Mouse (Mus musculus): ENCODE measurements at regions not wholly inside any gene's neighbourhood (a gene's known extent, or its start where the extent isn't known, plus 50 kb on each side); places are given as distances from the start of the nearest gene placed in this dataset.
A peak's percentile ranks its signal among the peaks of the same experiment; 100 is the strongest.

- Histone ChIP-seq H3K4me1 (ENCODE audit: insufficient read depth) (no peaks in the 10 kb centered on the region), H3K9ac (no peak overlapping the region), H3K4me3 (ENCODE audit: low read depth, low read length) (no peak overlapping the region), H3K27me3 (ENCODE audit: insufficient read depth, low read length) (no peaks in the 10 kb centered on the region), H3K36me3 (ENCODE audit: insufficient read depth) (no peaks in the 10 kb centered on the region), H3K27ac (ENCODE audit: low read depth, low read length) (no peak overlapping the region), H3K4me2 (ENCODE audit: low read depth) (no peak overlapping the region), H3K9me3 (ENCODE audit: low read length) (no peaks in the 10 kb centered on the region)
- ATAC-seq (no peak), DNase-seq (no peak)
- no peak for TF ChIP-seq CTCF (IDR thresholded peaks at IDR 0.05; ENCODE audit: low read depth)
- WGBS = 79% methylated on average over 1 of the region's 1 CpGs
Measured at GRCm38 (mm10) chr17:7652037-7652436, 175.1 kb downstream of the Fndc1 start.

- Histone ChIP-seq H3K9ac (no peak overlapping the region), H3K27ac (ENCODE audit: low read depth, low read length) (no peak overlapping the region), H3K27me3 (ENCODE audit: insufficient read depth, low read length) (no peaks in the 10 kb centered on the region), H3K4me2 (ENCODE audit: low read depth) (no peak overlapping the region), H3K4me3 (ENCODE audit: low read depth, low read length) (no peak overlapping the region), H3K9me3 (ENCODE audit: low read length) (no peaks in the 10 kb centered on the region), H3K36me3 (ENCODE audit: insufficient read depth) (no peaks in the 10 kb centered on the region), H3K4me1 (ENCODE audit: insufficient read depth) (no peaks in the 10 kb centered on the region)
- ATAC-seq (no peak), DNase-seq (no peak)
- 87% methylated on average over 4 of the region's 4 CpGs for WGBS
- no peak for TF ChIP-seq CTCF (IDR thresholded peaks at IDR 0.05; ENCODE audit: low read depth)
Measured at GRCm38 (mm10) chr17:7650417-7650816, 176.7 kb downstream of the Fndc1 start.

- no peak overlapping the region for H3K4me2 ChIP-seq (ENCODE audit: low read depth)
- 51% methylated on average over 9 of the region's 9 CpGs for WGBS
- no peak overlapping the region for H3K9ac ChIP-seq
- TF ChIP-seq CTCF (IDR thresholded peaks at IDR 0.05; ENCODE audit: low read depth) = no peak
- H3K4me3 ChIP-seq (ENCODE audit: low read depth, low read length) = no peak overlapping the region
- DNase-seq (no peak), ATAC-seq (no peak)
- no peak overlapping the region for H3K27ac ChIP-seq (ENCODE audit: low read depth, low read length)
- H3K36me3 ChIP-seq (ENCODE audit: insufficient read depth) = no peaks in the 10 kb centered on the region
- H3K9me3 ChIP-seq (ENCODE audit: low read length) = no peaks in the 10 kb centered on the region
- H3K27me3 ChIP-seq (ENCODE audit: insufficient read depth, low read length) = no peaks in the 10 kb centered on the region
- no peaks in the 10 kb centered on the region for H3K4me1 ChIP-seq (ENCODE audit: insufficient read depth)
Measured at GRCm38 (mm10) chr17:7644857-7645481, 182.1 kb downstream of the Fndc1 start.

- Histone ChIP-seq H3K27ac (ENCODE audit: low read depth, low read length) (no peak overlapping the region), H3K4me1 (ENCODE audit: insufficient read depth) (no peaks in the 10 kb centered on the region), H3K27me3 (ENCODE audit: insufficient read depth, low read length) (no peaks in the 10 kb centered on the region), H3K9me3 (ENCODE audit: low read length) (no peaks in the 10 kb centered on the region), H3K9ac (no peak overlapping the region), H3K36me3 (ENCODE audit: insufficient read depth) (no peaks in the 10 kb centered on the region), H3K4me2 (ENCODE audit: low read depth) (no peak overlapping the region), H3K4me3 (ENCODE audit: low read depth, low read length) (no peak overlapping the region)
- ATAC-seq (no peak), DNase-seq (no peak)
- TF ChIP-seq CTCF (IDR thresholded peaks at IDR 0.05; ENCODE audit: low read depth) = no peak
- WGBS = 96% methylated on average over 4 of the region's 4 CpGs
Measured at GRCm38 (mm10) chr17:7643640-7644039, 183.5 kb downstream of the Fndc1 start.

GRCm38 (mm10) chr17:7642442-7642887 lies 184.6 kb downstream of the Fndc1 start:
- TF ChIP-seq CTCF (IDR thresholded peaks at IDR 0.05; ENCODE audit: low read depth) = no peak
- DNase-seq (peak; percentile 30), ATAC-seq (no peak)
- no peaks in the 10 kb centered on the region for H3K36me3 ChIP-seq (ENCODE audit: insufficient read depth)
- no peaks in the 10 kb centered on the region for H3K27me3 ChIP-seq (ENCODE audit: insufficient read depth, low read length)
- no peak overlapping the region for H3K4me3 ChIP-seq (ENCODE audit: low read depth, low read length)
- H3K4me2 ChIP-seq (ENCODE audit: low read depth) = no peak overlapping the region
- no peaks in the 10 kb centered on the region for H3K9me3 ChIP-seq (ENCODE audit: low read length)
- 13% methylated on average over 3 of the region's 3 CpGs for WGBS
- H3K9ac ChIP-seq = no peak overlapping the region
- H3K27ac ChIP-seq (ENCODE audit: low read depth, low read length) = no peak overlapping the region
- no peaks in the 10 kb centered on the region for H3K4me1 ChIP-seq (ENCODE audit: insufficient read depth)

- no peaks in the 10 kb centered on the region for H3K9me3 ChIP-seq (ENCODE audit: low read length)
- TF ChIP-seq CTCF (IDR thresholded peaks at IDR 0.05; ENCODE audit: low read depth) = no peak
- WGBS = 73% methylated on average over 5 of the region's 5 CpGs
- H3K4me3 ChIP-seq (ENCODE audit: low read depth, low read length) = no peak overlapping the region
- no peak for DNase-seq
- H3K27ac ChIP-seq (ENCODE audit: low read depth, low read length) = no peak overlapping the region
- H3K27me3 ChIP-seq (ENCODE audit: insufficient read depth, low read length) = no peaks in the 10 kb centered on the region
- H3K4me2 ChIP-seq (ENCODE audit: low read depth) = no peak overlapping the region
- H3K9ac ChIP-seq = no peak overlapping the region
- H3K4me1 ChIP-seq (ENCODE audit: insufficient read depth) = no peaks in the 10 kb centered on the region
- no peak for ATAC-seq
- H3K36me3 ChIP-seq (ENCODE audit: insufficient read depth) = no peaks in the 10 kb centered on the region
Measured at GRCm38 (mm10) chr17:7634291-7634664, 192.8 kb downstream of the Fndc1 start.

GRCm38 (mm10) chr17:7633382-7634290 lies 193.5 kb downstream of the Fndc1 start:
- Histone ChIP-seq H3K27ac (ENCODE audit: low read depth, low read length) (no peak overlapping the region), H3K4me3 (ENCODE audit: low read depth, low read length) (no peak overlapping the region), H3K9ac (no peak overlapping the region), H3K9me3 (ENCODE audit: low read length) (no peaks in the 10 kb centered on the region), H3K4me2 (ENCODE audit: low read depth) (no peak overlapping the region), H3K27me3 (ENCODE audit: insufficient read depth, low read length) (no peaks in the 10 kb centered on the region), H3K4me1 (ENCODE audit: insufficient read depth) (no peaks in the 10 kb centered on the region), H3K36me3 (ENCODE audit: insufficient read depth) (no peaks in the 10 kb centered on the region)
- WGBS = 74% methylated on average over 9 of the region's 9 CpGs
- ATAC-seq = no peak
- TF ChIP-seq CTCF (IDR thresholded peaks at IDR 0.05; ENCODE audit: low read depth) = no peak
- DNase-seq = no peak

Data from forebrain, postnatal 0 days (tissue).